ENCODE assay signal across 8 mouse cellular contexts in genomic region chr19:4811063-4811908, GRCm38 (mm10). TPM values are rescaled to one million over a fixed set of nuclear protein-coding genes. Genes with fewer than 3 reads are reported as not detected.
DNase-seq lines count a peak whose midpoint lies in the region; ATAC-seq lines count a peak whose summit lies in the region.

Gene Gm21992, minus strand, starts transcription at chr19:4811612.
Gene Rbm14, minus strand, starts transcription at chr19:4811634.

- peak within 1 kb of the TSS; percentile 97 for H3K27ac ChIP-seq in hindbrain, embryonic 16.5 days (ENCODE audit: low read depth, low read length)
- H3K27ac ChIP-seq in macrophage: peak within 1 kb of the TSS; percentile 75

- peak; percentile 99 for ATAC-seq in hindbrain, embryonic 16.5 days

- no peaks in the 10 kb centered on the region for H3K27me3 ChIP-seq in hindbrain, embryonic 16.5 days (replicated peaks; ENCODE audit: control insufficient read depth, insufficient read depth, low read length)

- H3K9me3 ChIP-seq in hindbrain, embryonic 16.5 days (ENCODE audit: control insufficient read depth, low read length): no peaks in the 10 kb centered on the region; the same call in 1 of the 2 replicates

- peak within 1 kb of the TSS; percentile 94 for H3K4me2 ChIP-seq in hindbrain, embryonic 16.5 days (ENCODE audit: low read length)

- DNase-seq in WW6 (ENCODE audit: low read depth, low spot score): peak; percentile 97
- peak; percentile 96 to 97 for DNase-seq in cerebellum, postnatal 4 days (ENCODE audit: low spot score in 2 of 2)
- DNase-seq in gastrocnemius, adult 18-20 months (ENCODE audit: low spot score): peak; percentile 98
- peak; percentile 97 to 98 for DNase-seq in left cerebral cortex, adult 18-20 months (ENCODE audit: low spot score in 2 of 2)
- DNase-seq in right cerebral cortex, adult 18-20 months: peak; percentile 99
- peak; percentile 92 for DNase-seq in urinary bladder, postnatal 10 days (ENCODE audit: low spot score)

- peak within 1 kb of the TSS; percentile 93 for H3K4me3 ChIP-seq in hindbrain, embryonic 16.5 days (ENCODE audit: low read length)
- peak within 1 kb of the TSS; percentile 95 for H3K4me3 ChIP-seq in macrophage (ENCODE audit: inconsistent target)

- under 1% methylated on average over 83 of the region's 83 CpGs for WGBS in hindbrain, embryonic 16.5 days
- WGBS in macrophage (ENCODE audit: missing documents): under 1% methylated on average over 83 of the region's 83 CpGs

- no peaks in the 10 kb centered on the region for H3K36me3 ChIP-seq in hindbrain, embryonic 16.5 days (ENCODE audit: control insufficient read depth, insufficient read depth, low read length)
- H3K36me3 ChIP-seq in macrophage (ENCODE audit: inconsistent target): no peaks in the 10 kb centered on the region

- peaks cover 47% of the 10 kb centered on the region for H3K79me2 ChIP-seq in macrophage (ENCODE audit: inconsistent target)

- peak within 1 kb of the TSS; percentile 71 for H3K9ac ChIP-seq in hindbrain, embryonic 16.5 days (ENCODE audit: low read depth, low read length)

- H3K4me1 ChIP-seq in hindbrain, embryonic 16.5 days (ENCODE audit: control insufficient read depth, insufficient read depth, low read depth, low read length): peaks cover 17% of the 10 kb centered on the region

RNA-seq across cellular contexts. Expression of gene Gm21992, which starts in this region (rescaled TPM):
- total RNA-seq in gastrocnemius, adult 18-20 months (2021): 10 to 100 TPM in 1 of 2 experiments, 1 to 10 TPM in 1; 6.8 to 12.7 TPM
- polyA plus RNA-seq in hindbrain, embryonic 16.5 days (2015; fragmentation: Nextera tagmentation; extraction: Ambion mirVana): 21.3 and 24.2 TPM in 2 replicates
- total RNA-seq in left cerebral cortex, adult 18-20 months (2021): 10 to 100 TPM; 28.4 to 39.1 TPM
- total RNA-seq in macrophage (2018; cell fraction: chromatin; rRNA removed): 10 to 100 TPM in 24 of 26 experiments, 1 to 10 TPM in 2; 7.4 to 50.9 (median 32.4) TPM
- total RNA-seq in macrophage (2018; cell fraction: cytosol; rRNA removed): 10 to 100 TPM in 4 of 26 experiments, 1 to 10 TPM in 22; 4.6 to 10.9 (median 7.4) TPM
- 10 to 100 TPM in 23 of 26 experiments, 1 to 10 TPM in 3; 6.0 to 41.4 (median 21.2) TPM for total RNA-seq in macrophage (2018; cell fraction: nucleus; rRNA removed)
- polyA plus RNA-seq in macrophage (2018): 1.3 to 5.1 TPM (median 3.4 TPM) in 3 replicates

RNA-seq across cellular contexts. Expression of gene Rbm14, which starts in this region (rescaled TPM):
- 10 to 100 TPM in 1 of 2 experiments, 1 to 10 TPM in 1; 8.0 to 10.5 TPM for total RNA-seq in gastrocnemius, adult 18-20 months (2021)
- 59.5 and 65.0 TPM in 2 replicates for polyA plus RNA-seq in hindbrain, embryonic 16.5 days (2015; fragmentation: Nextera tagmentation; extraction: Ambion mirVana)
- total RNA-seq in left cerebral cortex, adult 18-20 months (2021): 10 to 100 TPM; 37.6 to 60.4 TPM
- 10 to 100 TPM; 16.7 to 82.1 (median 48.5) TPM for total RNA-seq in macrophage (2018; cell fraction: chromatin; rRNA removed)
- 10 to 100 TPM in 23 of 26 experiments, 1 to 10 TPM in 3; 9.2 to 20.8 (median 13.5) TPM for total RNA-seq in macrophage (2018; cell fraction: cytosol; rRNA removed)
- 10 to 100 TPM; 16.2 to 64.4 (median 31.4) TPM for total RNA-seq in macrophage (2018; cell fraction: nucleus; rRNA removed)
- 10.2 to 18.9 TPM (median 15.8 TPM) in 3 replicates for polyA plus RNA-seq in macrophage (2018)

Comparison
In these comparisons a context has a peak if more than half of its experiments do, and no peak if none do; other contexts are left out.
1. Peak in every context shown above with its lines: DNase-seq, ATAC-seq, H3K4me3 ChIP-seq and H3K27ac ChIP-seq.